Mouse (Mus musculus): Measurements from ENCODE around the gene Sh3tc1.

The Sh3tc1 gene

GRCm38 (mm10) chr5:35679256-35680155, 60.3 kb downstream of the Sh3tc1 start, which contains the start of gene Htra3:
TSS of gene Htra3 (minus strand) at chr5:35679782.
- WGBS, result 12% methylated on average over 42 of the region's 42 CpGs

- 78% methylated on average over 7 of the region's 7 CpGs for WGBS
These were observed 62.8 kb downstream of the Sh3tc1 start for GRCm38 (mm10) chr5:35676964-35677363.

- 68% methylated on average over 4 of the region's 4 CpGs for WGBS
These were observed 65.7 kb downstream of the Sh3tc1 start for GRCm38 (mm10) chr5:35674081-35674555.

GRCm38 (mm10) chr5:35673086-35673485, 66.7 kb downstream of the Sh3tc1 start:
- WGBS, result 60% methylated on average over 7 of the region's 7 CpGs

- 82% methylated on average over 1 of the region's 1 CpGs for WGBS
These were observed 67.2 kb downstream of the Sh3tc1 start for GRCm38 (mm10) chr5:35672581-35672980.

GRCm38 (mm10) chr5:35671474-35671891, 68.3 kb downstream of the Sh3tc1 start:
- WGBS, result 42% methylated on average over 9 of the region's 9 CpGs

GRCm38 (mm10) chr5:35670412-35670801, 69.4 kb downstream of the Sh3tc1 start:
- 45% methylated on average over 6 of the region's 6 CpGs for WGBS

- WGBS, result 67% methylated on average over 11 of the region's 11 CpGs
These were observed 69.9 kb downstream of the Sh3tc1 start for GRCm38 (mm10) chr5:35669747-35670411.

GRCm38 (mm10) chr5:35666152-35666551, 73.6 kb downstream of the Sh3tc1 start:
- WGBS, result 96% methylated on average over 7 of the region's 7 CpGs

- WGBS, result 71% methylated on average over 9 of the region's 9 CpGs
These were observed 77.7 kb downstream of the Sh3tc1 start for GRCm38 (mm10) chr5:35662021-35662545.

GRCm38 (mm10) chr5:35661210-35661609, 78.6 kb downstream of the Sh3tc1 start:
- WGBS, result 67% methylated on average over 6 of the region's 6 CpGs

GRCm38 (mm10) chr5:35659503-35659902, 80.3 kb downstream of the Sh3tc1 start:
- 66% methylated on average over 3 of the region's 3 CpGs for whole genome bisulfite sequencing

- WGBS, result 91% methylated on average over 10 of the region's 10 CpGs
These were observed 83.9 kb downstream of the Sh3tc1 start for GRCm38 (mm10) chr5:35655753-35656485.

GRCm38 (mm10) chr5:35653743-35654395, 85.9 kb downstream of the Sh3tc1 start:
- WGBS, result 80% methylated on average over 9 of the region's 9 CpGs

- WGBS, result 90% methylated on average over 13 of the region's 13 CpGs
These were observed 86.9 kb downstream of the Sh3tc1 start for GRCm38 (mm10) chr5:35652872-35653271.

GRCm38 (mm10) chr5:35652319-35652718, 87.5 kb downstream of the Sh3tc1 start:
- 84% methylated on average over 3 of the region's 3 CpGs for WGBS

- 74% methylated on average over 2 of the region's 2 CpGs for WGBS
These were observed 91.6 kb downstream of the Sh3tc1 start for GRCm38 (mm10) chr5:35648230-35648629.

- WGBS, result 82% methylated on average over 4 of the region's 4 CpGs
These were observed 92.2 kb downstream of the Sh3tc1 start for GRCm38 (mm10) chr5:35647562-35647961.

Data from cerebral cortex, adult 2 months (tissue).